Mouse (Mus musculus) brain, embryonic 14.5 days (tissue): ENCODE measurements around the gene Npas3. TPM values are rescaled to one million over a fixed set of nuclear protein-coding genes. Genes with fewer than 3 reads are reported as not detected.
A peak's percentile ranks its signal among the peaks of the same experiment; 100 is the strongest.

Source experiments
- DNase-seq: peaks from one replicate; pipeline ENCODE4 v3.0.0-alpha.2; 2011; ENCODE audit warnings: low read depth
- CTCF ChIP-seq: fragments of 200-500 bp; IDR thresholded peaks from 2 replicates; pipeline ENCODE4 v1.5.1; 2012; ENCODE audit warnings: inconsistent platforms, mild to moderate bottlenecking, moderate library complexity, borderline replicate concordance; ENCODE audit not compliant: insufficient read depth, insufficient read length; ENCODE audit errors: extremely low read depth
- POLR2A ChIP-seq: fragments of 200-500 bp; IDR thresholded peaks from 2 replicates; pipeline ENCODE4 v1.6.1; 2012; ENCODE audit warnings: mild to moderate bottlenecking, inconsistent platforms, borderline replicate concordance; ENCODE audit not compliant: poor library complexity, insufficient read depth, insufficient read length, severe bottlenecking; ENCODE audit errors: extremely low read depth
- polyA plus RNA-seq: library from polyadenylated mRNA; depleted of rRNA; stranded (reverse); fragments of >200 nt; gene quantifications from 2 replicates; pipeline ENCODE4 v1.2.3, GENCODE M21; 2012

Gene Npas3
- polyA plus RNA-seq, 1 experiment = 34.2 TPM

DNA sequence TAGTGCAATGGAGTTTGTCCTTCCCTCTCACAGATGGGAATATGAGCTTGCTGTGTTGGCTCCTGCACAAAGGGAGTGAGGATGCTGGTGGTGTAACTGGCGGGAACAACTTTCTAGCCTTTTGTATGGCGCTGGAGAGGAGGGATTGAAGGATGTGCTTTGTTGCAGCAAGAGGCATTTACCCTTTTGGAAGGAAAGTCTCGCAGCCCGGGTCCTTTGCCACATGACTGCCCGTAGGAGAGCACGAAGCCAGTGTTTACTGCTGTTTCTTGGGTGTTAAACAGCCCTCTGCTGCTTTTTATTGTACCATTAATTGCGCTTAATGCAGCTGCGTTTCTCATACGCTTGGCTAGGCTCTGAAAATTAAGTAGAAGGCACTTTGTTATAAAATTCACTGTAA is 375.3 kb downstream of the Npas3 start:
- DNase-seq = peak; percentile 89
- TF ChIP-seq POLR2A (no peak), CTCF (no peak)

DNA sequence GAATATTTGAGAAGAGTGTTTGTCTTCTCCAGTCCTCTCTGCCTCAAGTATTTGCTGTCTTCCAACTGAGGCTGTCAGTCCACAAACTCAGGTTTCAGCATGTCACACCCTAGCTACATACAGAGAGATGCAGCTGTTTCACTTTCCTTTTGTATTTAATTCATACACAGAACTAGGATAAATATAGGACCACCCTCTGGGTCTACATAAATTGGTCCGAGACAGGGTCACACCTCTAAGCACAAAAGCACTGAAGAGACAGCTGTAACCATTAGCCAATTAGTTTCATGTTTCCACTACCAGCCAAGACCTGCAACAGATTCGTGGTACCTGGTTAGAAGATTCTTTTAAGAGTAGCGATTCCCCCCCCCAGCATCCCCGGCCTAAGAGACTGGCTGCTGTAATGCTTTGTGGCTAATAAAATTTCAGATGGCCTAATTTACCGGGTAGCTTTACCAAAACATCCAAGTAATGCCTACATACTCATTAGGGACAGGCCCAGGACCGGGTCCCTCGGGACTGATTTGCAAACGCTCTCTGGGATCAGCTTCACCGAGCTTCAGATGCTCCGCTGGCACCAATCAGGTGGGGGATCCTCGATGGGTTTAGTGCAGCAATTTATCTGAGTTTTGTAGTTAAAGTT is 376.0 kb downstream of the Npas3 start:
- DNase-seq = peak; percentile 78
- TF ChIP-seq CTCF (no peak), POLR2A (no peak)

DNA sequence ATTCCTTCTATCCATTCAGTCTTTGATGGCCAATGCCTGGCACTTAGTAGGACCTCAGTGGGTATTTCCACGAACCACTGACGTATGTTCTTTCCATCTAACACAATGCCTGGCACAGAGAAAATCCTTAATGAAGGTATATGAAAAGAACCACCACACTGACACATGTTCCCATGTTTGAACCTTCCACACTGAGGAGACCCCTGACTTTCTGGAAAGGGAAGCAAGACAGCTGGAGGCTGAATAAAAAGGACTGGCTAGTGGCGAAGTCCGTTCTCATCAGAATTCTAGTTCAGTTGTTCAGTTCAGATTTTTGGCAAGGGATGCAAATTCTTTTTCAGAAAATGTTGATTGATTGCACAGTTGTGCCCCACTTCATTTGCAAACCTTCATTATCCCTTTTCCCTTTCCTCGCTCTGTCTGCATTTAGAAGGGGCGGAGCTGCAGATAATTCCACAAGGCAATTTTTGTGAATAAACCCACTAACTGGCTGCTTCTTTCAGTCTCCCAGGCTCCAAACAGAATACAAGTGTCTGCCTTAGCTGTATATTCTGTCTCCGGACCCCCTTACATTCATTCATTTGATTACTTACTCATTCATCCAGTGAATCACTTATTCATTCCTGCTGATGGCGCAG is 381.1 kb downstream of the Npas3 start:
- TF ChIP-seq POLR2A (no peak), CTCF (no peak)
- DNase-seq = peak; percentile 93

DNA sequence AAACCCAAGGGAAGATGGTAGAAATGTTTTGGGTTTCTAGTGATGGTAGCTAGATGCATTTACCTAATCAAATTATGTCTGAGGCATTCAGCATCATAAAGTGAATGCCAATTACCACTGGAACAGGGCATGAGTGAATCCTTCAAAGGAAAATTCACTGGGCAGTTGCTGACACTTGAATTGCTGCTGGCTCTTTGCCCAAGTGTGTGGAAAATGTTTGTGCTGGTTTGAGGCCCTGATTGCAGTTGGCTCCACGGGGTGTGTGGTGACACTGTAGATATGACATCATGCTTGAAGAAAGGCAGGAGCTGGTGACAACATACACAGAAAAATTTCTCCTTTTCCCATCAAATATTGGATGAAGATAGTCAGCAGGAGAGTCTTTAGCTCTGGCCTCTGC is 382.1 kb downstream of the Npas3 start:
- DNase-seq = peak; percentile 88
- no peak for TF ChIP-seq CTCF
- no peak for TF ChIP-seq POLR2A

DNA sequence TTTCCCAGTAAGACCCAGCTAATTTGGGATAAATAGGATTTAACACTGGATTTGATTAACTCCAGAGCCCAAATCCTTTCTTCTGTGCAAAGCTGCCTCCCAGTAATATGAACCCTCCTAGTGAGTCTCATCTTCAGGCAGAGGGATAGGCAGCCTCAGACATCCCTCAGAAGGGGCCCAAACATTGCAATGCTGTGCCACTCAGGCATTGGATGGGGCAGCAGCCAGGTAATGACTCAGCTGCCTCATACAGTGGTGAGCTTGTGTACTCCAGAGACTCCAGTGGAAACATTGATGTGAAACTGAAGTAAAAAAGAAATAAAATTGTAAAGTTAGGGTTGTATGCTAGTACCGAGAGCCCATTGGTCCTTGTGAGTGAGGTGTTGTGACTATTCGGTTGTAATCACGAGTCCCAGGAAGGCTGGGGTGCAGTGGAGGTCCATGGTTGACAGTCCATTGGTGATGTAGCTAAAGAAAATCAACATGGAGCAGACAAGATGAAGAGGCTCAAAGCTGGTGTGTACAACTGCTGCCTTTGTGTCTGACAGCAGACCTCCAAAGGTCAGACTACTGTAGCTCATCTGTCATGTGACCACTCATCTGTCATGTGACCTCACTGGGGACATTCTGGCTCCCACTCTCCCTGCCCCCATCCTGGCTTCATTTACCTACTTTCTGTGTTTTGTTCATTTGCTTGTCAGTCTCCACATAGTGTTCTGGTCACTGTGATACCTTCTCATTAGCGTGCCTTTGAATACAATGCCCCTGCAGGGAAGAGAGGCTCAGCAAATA is 383.0 kb downstream of the Npas3 start:
- no peak for TF ChIP-seq POLR2A
- DNase-seq = no peak

DNA sequence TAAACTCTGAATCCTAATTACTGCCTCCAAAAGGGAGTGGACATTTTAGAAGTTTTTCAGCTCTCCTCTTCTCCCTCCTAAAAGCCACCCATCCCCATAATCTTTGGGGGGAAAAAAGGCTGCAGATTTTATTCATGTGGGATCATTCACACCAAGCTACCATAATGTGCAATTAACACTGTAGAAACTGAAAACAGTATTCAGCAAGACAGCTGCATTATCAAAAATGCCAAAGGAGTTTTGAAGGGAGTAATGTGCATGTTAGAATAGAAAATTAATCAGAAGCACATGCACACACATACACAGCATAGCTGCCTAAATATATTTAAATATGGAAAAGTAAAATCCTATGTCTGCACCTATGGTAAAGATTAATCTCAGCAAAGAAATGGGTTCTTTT is 390.1 kb downstream of the Npas3 start:
- no peak for TF ChIP-seq CTCF
- no peak for TF ChIP-seq POLR2A

DNA sequence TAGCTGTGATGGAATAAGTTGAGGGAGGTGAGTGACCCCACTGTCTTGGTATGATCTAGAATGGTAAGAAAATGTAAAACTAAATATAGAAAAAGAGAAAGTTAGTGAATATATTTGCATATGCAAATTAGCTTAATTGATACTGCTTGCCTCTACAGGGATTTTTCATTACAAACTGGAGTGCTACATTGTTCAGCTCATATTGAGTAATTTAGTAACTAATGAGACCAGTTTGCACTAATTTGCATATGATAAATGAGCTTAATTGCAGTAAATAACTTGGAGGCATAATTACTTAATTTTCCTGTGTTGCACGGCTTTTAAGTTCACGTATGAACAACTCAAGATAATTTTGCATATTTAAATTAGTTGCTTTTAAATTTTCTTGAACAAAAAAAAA is 398.8 kb downstream of the Npas3 start:
- TF ChIP-seq POLR2A (no peak), CTCF (no peak)
- DNase-seq = peak; percentile 79

More for the DNA sequence above, 390.1 kb downstream of the Npas3 start:
- DNase-seq = peak; percentile 62

DNA sequence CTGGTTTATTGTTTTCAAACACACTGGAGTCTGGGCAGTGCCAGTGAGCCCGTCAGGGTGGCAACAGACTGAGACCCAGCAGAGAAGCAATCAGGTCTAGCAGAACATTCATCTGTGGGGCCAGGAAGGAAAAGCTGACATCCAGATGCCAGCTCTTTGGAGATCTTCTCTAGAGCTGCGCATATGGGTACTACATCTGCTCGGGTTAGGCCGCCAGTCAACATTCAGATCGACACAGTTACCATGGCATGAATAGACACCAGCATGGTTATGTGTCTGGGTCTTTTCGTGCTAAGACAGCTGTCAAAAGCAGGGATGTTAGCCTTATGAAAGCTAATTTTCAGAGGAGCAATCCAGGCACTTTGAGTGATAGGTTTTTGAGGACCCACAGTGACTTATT is 407.8 kb downstream of the Npas3 start:
- no peak for TF ChIP-seq CTCF
- TF ChIP-seq POLR2A = no peak
- DNase-seq = peak; percentile 43

DNA sequence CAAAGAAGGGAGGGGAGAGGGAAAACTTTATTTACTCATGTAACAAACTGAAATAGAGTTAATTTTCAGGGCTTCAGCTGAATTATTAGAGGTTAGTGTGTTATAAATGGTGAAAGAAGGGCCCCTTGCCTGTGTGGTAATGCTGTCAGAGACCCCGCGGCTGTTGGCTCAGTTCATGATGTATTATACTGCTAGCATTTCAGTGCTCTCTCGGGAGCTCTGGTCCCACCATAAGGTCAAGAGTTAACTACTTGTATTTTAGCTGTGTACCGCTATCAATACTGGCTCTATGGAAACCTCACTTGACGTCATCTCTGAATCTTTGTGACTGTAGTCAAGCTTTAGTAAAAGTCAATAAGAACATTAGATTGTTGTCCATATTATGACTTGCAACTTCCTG is 415.6 kb downstream of the Npas3 start:
- TF ChIP-seq CTCF (no peak), POLR2A (no peak)
- DNase-seq = no peak

DNA sequence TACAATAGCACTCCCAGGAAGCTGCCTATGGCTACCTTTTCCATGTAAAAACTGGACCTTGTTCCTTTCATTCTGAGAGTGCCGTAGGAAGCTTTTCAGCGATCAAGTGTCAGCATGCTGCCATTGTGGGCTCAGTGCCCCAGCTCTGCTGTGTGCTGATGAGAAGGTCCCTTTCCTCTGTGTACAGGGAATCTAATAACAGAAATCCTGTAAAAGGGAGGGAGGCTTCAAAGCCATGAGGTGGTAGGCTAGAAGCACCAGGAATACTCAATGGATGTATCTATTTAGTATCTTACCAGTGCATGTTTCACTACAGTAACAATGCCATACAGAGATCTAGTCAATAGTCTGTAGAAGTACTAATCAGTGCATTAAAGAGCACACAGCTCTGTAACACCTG is 423.4 kb downstream of the Npas3 start:
- DNase-seq = no peak
- TF ChIP-seq CTCF (no peak), POLR2A (no peak)

DNA sequence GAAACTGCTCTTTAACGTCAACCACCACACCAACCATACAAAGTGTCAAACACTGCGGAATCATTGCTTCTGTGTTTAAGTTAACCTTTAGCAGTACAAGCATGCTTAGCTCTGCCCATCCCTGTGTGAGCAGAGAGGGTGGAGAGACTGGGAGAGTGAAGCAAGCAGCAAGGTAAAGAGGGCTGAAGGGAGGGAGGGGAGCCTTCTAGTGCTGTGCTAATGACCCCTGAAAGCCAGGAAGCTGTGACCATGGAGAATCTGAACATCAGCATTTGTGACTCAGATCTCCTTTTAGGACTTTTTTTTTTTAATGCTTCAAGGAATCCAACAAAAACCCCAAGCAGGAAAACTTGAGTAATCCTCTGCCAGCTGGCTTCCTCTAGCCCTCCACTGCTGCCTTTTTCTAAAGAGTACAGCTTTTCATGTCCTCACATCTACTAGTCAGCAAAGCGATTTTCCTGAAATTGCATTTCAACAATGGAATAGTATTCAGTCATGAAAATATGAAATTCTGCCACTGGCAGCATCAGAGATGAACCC is 428.7 kb downstream of the Npas3 start:
- no peak for DNase-seq
- TF ChIP-seq CTCF = no peak
